Comparison of ENCODE assay signal across 8 mouse cellular contexts in the genomic region with DNA sequence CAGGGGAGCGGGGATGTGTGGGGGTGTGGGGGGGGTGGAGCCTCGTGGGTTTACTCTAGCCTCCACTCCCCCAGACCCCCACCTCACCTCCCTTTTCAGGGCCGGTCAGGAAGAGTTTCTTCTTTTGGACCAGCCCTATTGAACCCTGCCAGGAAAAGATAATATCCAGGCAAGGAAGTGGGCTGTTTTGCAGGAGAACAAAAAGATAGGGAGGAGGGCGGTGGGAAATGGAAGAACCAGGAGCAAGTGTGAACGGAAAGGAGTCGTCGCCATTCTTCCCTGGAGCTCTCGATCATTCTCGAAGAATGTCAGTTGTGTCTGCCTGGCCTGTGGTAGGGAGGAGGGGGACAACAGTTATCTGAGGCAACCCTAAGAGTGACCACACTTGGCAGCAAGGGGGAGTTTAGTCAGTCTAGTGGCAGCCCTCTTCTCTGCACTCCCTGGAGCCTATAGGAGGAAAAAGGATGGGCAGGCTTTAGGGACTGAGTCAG. TPM values are rescaled to one million over a fixed set of nuclear protein-coding genes. Genes with fewer than 3 reads are reported as not detected.
DNase-seq lines count a peak whose midpoint lies in the region; ATAC-seq and TF ChIP-seq lines count a peak whose summit lies in the region.

No protein-coding gene starts in this region.

- no peak overlapping the region for H3K27ac ChIP-seq in neural tube, embryonic 11.5 days (ENCODE audit: low read depth, low read length)
- H3K27ac ChIP-seq in limb, embryonic 14.5 days (replicated peaks; ENCODE audit: low read depth, low read length): peak overlapping the region; percentile 59
- peak overlapping the region; percentile 99 for H3K27ac ChIP-seq in neural tube, embryonic 13.5 days (replicated peaks)

- no peak for ATAC-seq in neural tube, embryonic 11.5 days (ENCODE audit: insufficient read depth, low FRiP score, low TSS enrichment)
- ATAC-seq in limb, embryonic 14.5 days (ENCODE audit: low FRiP score, low read depth): no peak
- ATAC-seq in neural tube, embryonic 13.5 days (ENCODE audit: low read depth): no peak

- DNase-seq in neural tube, embryonic 11.5 days (ENCODE audit: low spot score): no peak
- no peak for DNase-seq in neural tube, embryonic 10.5 days (ENCODE audit: extremely low spot score, low spot score)
- DNase-seq in heart, postnatal 4 days: peak; percentile 43
- DNase-seq in limb, embryonic 14.5 days (ENCODE audit: low spot score): no peak
- no peak for DNase-seq in spleen, adult 18-20 months
- no peak for DNase-seq in gastrocnemius, postnatal 14 days
- DNase-seq in spleen, postnatal 10 days (ENCODE audit: low spot score in 2 of 2): no peak

- H3K4me1 ChIP-seq in neural tube, embryonic 11.5 days (ENCODE audit: control insufficient read depth, insufficient read depth, low read length): peaks cover 71% of the 10 kb centered on the region
- H3K4me1 ChIP-seq in limb, embryonic 14.5 days (ENCODE audit: control insufficient read depth, insufficient read depth, low read length): peaks cover 76% of the 10 kb centered on the region
- peaks cover 81% of the 10 kb centered on the region for H3K4me1 ChIP-seq in neural tube, embryonic 13.5 days (replicated peaks)

- no peak for TF ChIP-seq POLR2A in limb, embryonic 14.5 days (IDR thresholded peaks at IDR 0.05; ENCODE audit: borderline replicate concordance, extremely low read depth, insufficient read depth, insufficient read length)

- intact Hi-C loops in gastrocnemius, postnatal 14 days (cut with DNase I; ENCODE audit: low total_unique reads): no loop called here

- no peaks in the 10 kb centered on the region for H3K27me3 ChIP-seq in neural tube, embryonic 11.5 days (ENCODE audit: control insufficient read depth, insufficient read depth, low read length)
- H3K27me3 ChIP-seq in limb, embryonic 14.5 days (ENCODE audit: control insufficient read depth, insufficient read depth, low read length): no peaks in the 10 kb centered on the region
- H3K27me3 ChIP-seq in neural tube, embryonic 13.5 days: no peaks in the 10 kb centered on the region

- H3K4me3 ChIP-seq in neural tube, embryonic 11.5 days (ENCODE audit: low read depth, low read length): peak overlapping the region; percentile 84
- H3K4me3 ChIP-seq in limb, embryonic 14.5 days (replicated peaks; ENCODE audit: low read length): peak overlapping the region; percentile 100
- peak overlapping the region; percentile 95 for H3K4me3 ChIP-seq in neural tube, embryonic 13.5 days

- 52% methylated on average over 9 of the region's 9 CpGs for WGBS in neural tube, embryonic 11.5 days
- WGBS in limb, embryonic 14.5 days: 46% methylated on average over 9 of the region's 9 CpGs
- WGBS in neural tube, embryonic 13.5 days: 30% methylated on average over 9 of the region's 9 CpGs

- peaks cover 32% of the 10 kb centered on the region for H3K36me3 ChIP-seq in neural tube, embryonic 11.5 days (ENCODE audit: control insufficient read depth, insufficient read depth, low read length)
- H3K36me3 ChIP-seq in limb, embryonic 14.5 days (ENCODE audit: control insufficient read depth, insufficient read depth, low read length): peaks cover 74% of the 10 kb centered on the region
- peaks cover 67% of the 10 kb centered on the region for H3K36me3 ChIP-seq in neural tube, embryonic 13.5 days

- H3K9ac ChIP-seq in neural tube, embryonic 11.5 days (ENCODE audit: low read length): peak overlapping the region; percentile 1
- H3K9ac ChIP-seq in limb, embryonic 14.5 days (ENCODE audit: low read depth, low read length, severe bottlenecking): peak overlapping the region; percentile 36
- H3K9ac ChIP-seq in neural tube, embryonic 13.5 days: peak overlapping the region; percentile 100

- peak overlapping the region; percentile 56 for H3K4me2 ChIP-seq in neural tube, embryonic 11.5 days (ENCODE audit: low read depth)
- H3K4me2 ChIP-seq in limb, embryonic 14.5 days (replicated peaks; ENCODE audit: low read depth, low read length, severe bottlenecking): peak overlapping the region; percentile 92
- H3K4me2 ChIP-seq in neural tube, embryonic 13.5 days: peak overlapping the region; percentile 99

- no peaks in the 10 kb centered on the region for H3K9me3 ChIP-seq in neural tube, embryonic 11.5 days (ENCODE audit: control insufficient read depth, low read length)
- no peaks in the 10 kb centered on the region for H3K9me3 ChIP-seq in limb, embryonic 14.5 days (ENCODE audit: control insufficient read depth, low read length)
- no peaks in the 10 kb centered on the region for H3K9me3 ChIP-seq in neural tube, embryonic 13.5 days

RNA-seq across cellular contexts. Expression of a gene that starts 5.6 kb away (rescaled TPM):
- 70.6 and 76.7 TPM in 2 replicates for polyA plus RNA-seq in neural tube, embryonic 11.5 days (2014; fragmentation: Nextera tagmentation; extraction: Ambion mirVana)
- 10 to 100 TPM; 90.0 to 91.6 TPM for total RNA-seq in heart, postnatal 4 days (2021)
- polyA plus RNA-seq in limb, embryonic 14.5 days (2012; rRNA removed): 58.9 and 67.7 TPM in 2 replicates
- polyA plus RNA-seq in limb, embryonic 14.5 days (2014; fragmentation: Nextera tagmentation; extraction: Ambion mirVana): 52.7 and 66.6 TPM in 2 replicates
- 59.3 and 69.6 TPM in 2 replicates for polyA plus RNA-seq in neural tube, embryonic 13.5 days (2015; fragmentation: Nextera tagmentation; extraction: Ambion mirVana)
- 10 to 100 TPM; 19.4 to 25.0 TPM for total RNA-seq in gastrocnemius, postnatal 14 days (2021)

Comparison
In these comparisons a context has a peak if more than half of its experiments do, and no peak if none do; other contexts are left out.
1. H3K9ac ChIP-seq: peak in every context shown above with its lines; median percentile 100 in neural tube, embryonic 13.5 days; 36 in limb, embryonic 14.5 days; 1 in neural tube, embryonic 11.5 days.